Mouse (Mus musculus) small intestine, adult 2 months (tissue): ENCODE data around the gene Irf2. TPM values are rescaled to one million over a fixed set of nuclear protein-coding genes. Genes with fewer than 3 reads are reported as not detected.

ENCODE experiments used
- H3K27ac ChIP-seq: fragments of 200-500 bp; 2 replicates; pipeline ENCODE4 v1.5.1; 2012; ENCODE audit warnings: low read depth, low read length, control low read depth, inconsistent platforms; ENCODE audit not compliant: insufficient read depth
- H3K27me3 ChIP-seq: fragments of 200-500 bp; 2 replicates; pipeline ENCODE4 v1.6.1; 2012; ENCODE audit warnings: mild to moderate bottlenecking, moderate library complexity, low read length, inconsistent platforms; ENCODE audit not compliant: control insufficient read depth, insufficient read depth
- H3K36me3 ChIP-seq: fragments of 200-500 bp; 2 replicates; pipeline ENCODE4 v1.6.1; 2012; ENCODE audit warnings: mild to moderate bottlenecking, low read length, control low read depth, inconsistent platforms; ENCODE audit not compliant: control insufficient read depth, insufficient read depth
- H3K4me1 ChIP-seq: fragments of 200-500 bp; 2 replicates; pipeline ENCODE4 v1.6.1; 2012; ENCODE audit warnings: low read length, inconsistent platforms, mixed read lengths; ENCODE audit not compliant: control insufficient read depth, insufficient read depth, insufficient read length
- H3K4me3 ChIP-seq: fragments of 200-500 bp; 2 replicates; pipeline ENCODE4 v1.5.1; 2012; ENCODE audit warnings: low read depth, mild to moderate bottlenecking, control low read depth, inconsistent platforms, low read length, moderate library complexity
- CTCF ChIP-seq: fragments of 200-500 bp; IDR thresholded peaks from 2 replicates; pipeline ENCODE4 v1.5.1; 2012; ENCODE audit warnings: low read depth, mild to moderate bottlenecking, control low read depth, inconsistent platforms, low read length, moderate library complexity, mixed read lengths; ENCODE audit not compliant: insufficient replicate concordance, insufficient read length; ENCODE audit errors: extremely low read depth
- POLR2A ChIP-seq: fragments of 200-500 bp; IDR thresholded peaks from 2 replicates; pipeline ENCODE4 v1.6.1; 2012; ENCODE audit warnings: low read depth, mild to moderate bottlenecking, control low read depth, inconsistent platforms, low read length, moderate library complexity
- WGBS: fragments of 180-500 bp; shearing (Covaris S2); methylation state at CpG from one replicate; pipeline ENCODE4 v1.1.7; 2018; 5-methylcytosine and 5-hydroxymethylcytosine counted together
- polyA plus RNA-seq: library from polyadenylated mRNA; depleted of rRNA; stranded (reverse); fragments of >200 nt; gene quantifications from 2 replicates; pipeline ENCODE4 v1.2.3, GENCODE M21; 2012

Gene Irf2
- polyA plus RNA-seq, 1 experiment: 29.6 TPM

- Histone ChIP-seq H3K27me3 (no peaks in the 10 kb centered on the region), H3K36me3 (peaks cover 35% of the 10 kb centered on the region), H3K4me3 (no peak overlapping the region), H3K4me1 (peaks cover 37% of the 10 kb centered on the region), H3K27ac (no peak overlapping the region)
- 89% methylated on average over 4 of the region's 4 CpGs for WGBS
- TF ChIP-seq POLR2A: no peak
- no peak for TF ChIP-seq CTCF
Measured at GRCm38 (mm10) chr8:46840390-46840789, 100.9 kb downstream of the Irf2 start.

- H3K36me3 ChIP-seq: peaks cover 38% of the 10 kb centered on the region
- peaks cover 41% of the 10 kb centered on the region for H3K4me1 ChIP-seq
- H3K27ac ChIP-seq: no peak overlapping the region
- no peak overlapping the region for H3K4me3 ChIP-seq
- TF ChIP-seq CTCF (no peak), POLR2A (no peak)
- H3K27me3 ChIP-seq: no peaks in the 10 kb centered on the region
- WGBS: 91% methylated on average over 10 of the region's 10 CpGs
Measured at GRCm38 (mm10) chr8:46840791-46841190, 101.3 kb downstream of the Irf2 start.

- 2% methylated on average over 5 of the region's 5 CpGs for WGBS
- no peak overlapping the region for H3K4me3 ChIP-seq
- H3K36me3 ChIP-seq: peaks cover 48% of the 10 kb centered on the region
- H3K27me3 ChIP-seq: no peaks in the 10 kb centered on the region
- H3K4me1 ChIP-seq: peaks cover 46% of the 10 kb centered on the region
- H3K27ac ChIP-seq: peak overlapping the region; percentile 97
- peak; percentile 26; the same call in 1 of the 2 replicates for TF ChIP-seq POLR2A
- TF ChIP-seq CTCF: no peak
Measured at GRCm38 (mm10) chr8:46842676-46843181, 103.2 kb downstream of the Irf2 start.

- Histone ChIP-seq H3K27ac (peak overlapping the region; percentile 98), H3K27me3 (no peaks in the 10 kb centered on the region)
Measured at GRCm38 (mm10) chr8:46843855-46844254, 104.3 kb downstream of the Irf2 start.

GRCm38 (mm10) chr8:46844371-46844973, 104.9 kb downstream of the Irf2 start:
- TF ChIP-seq POLR2A: no peak
- no peak for TF ChIP-seq CTCF
- Histone ChIP-seq H3K36me3 (peaks cover 35% of the 10 kb centered on the region), H3K4me3 (no peak overlapping the region), H3K4me1 (peaks cover 54% of the 10 kb centered on the region), H3K27me3 (no peaks in the 10 kb centered on the region), H3K27ac (peak overlapping the region; percentile 98)
- 11% methylated on average over 3 of the region's 3 CpGs for WGBS

More at GRCm38 (mm10) chr8:46843855-46844254, 104.3 kb downstream of the Irf2 start:
- WGBS: 45% methylated on average over 4 of the region's 4 CpGs
- Histone ChIP-seq H3K36me3 (peaks cover 41% of the 10 kb centered on the region), H3K4me3 (no peak overlapping the region), H3K4me1 (peaks cover 51% of the 10 kb centered on the region)
- no peak for TF ChIP-seq CTCF
- TF ChIP-seq POLR2A: no peak

- 9% methylated on average over 7 of the region's 7 CpGs for WGBS
- Histone ChIP-seq H3K27me3 (no peaks in the 10 kb centered on the region), H3K4me3 (no peak overlapping the region), H3K36me3 (peaks cover 28% of the 10 kb centered on the region), H3K4me1 (peaks cover 57% of the 10 kb centered on the region), H3K27ac (peak overlapping the region; percentile 98)
- TF ChIP-seq CTCF: no peak
- TF ChIP-seq POLR2A: no peak
Measured at GRCm38 (mm10) chr8:46844974-46845774, 105.6 kb downstream of the Irf2 start.

- H3K36me3 ChIP-seq: peaks cover 26% of the 10 kb centered on the region
- WGBS: 73% methylated on average over 9 of the region's 9 CpGs
Measured at GRCm38 (mm10) chr8:46845891-46846290, 106.4 kb downstream of the Irf2 start.

More at GRCm38 (mm10) chr8:46845891-46846290, 106.4 kb downstream of the Irf2 start:
- Histone ChIP-seq H3K4me1 (peaks cover 62% of the 10 kb centered on the region), H3K27ac (peak overlapping the region; percentile 98), H3K27me3 (no peaks in the 10 kb centered on the region), H3K4me3 (no peak overlapping the region)
- TF ChIP-seq POLR2A (no peak), CTCF (no peak)
